Mouse (Mus musculus): ENCODE results near the gene Sbf2. TPM values are rescaled to one million over a fixed set of nuclear protein-coding genes. Genes with fewer than 3 reads are reported as not detected.
A peak's percentile ranks its signal among the peaks of the same experiment; 100 is the strongest.
"Not testable (repeated sequence)": the region's sequence is repeated elsewhere in the genome, so short reads cannot be mapped to it uniquely, and the experiment has no call there.

Sbf2 gene
- total and polyA plus RNA-seq, 2 experiments from 2014 or later, result 21.3 to 64.6 TPM

DNA sequence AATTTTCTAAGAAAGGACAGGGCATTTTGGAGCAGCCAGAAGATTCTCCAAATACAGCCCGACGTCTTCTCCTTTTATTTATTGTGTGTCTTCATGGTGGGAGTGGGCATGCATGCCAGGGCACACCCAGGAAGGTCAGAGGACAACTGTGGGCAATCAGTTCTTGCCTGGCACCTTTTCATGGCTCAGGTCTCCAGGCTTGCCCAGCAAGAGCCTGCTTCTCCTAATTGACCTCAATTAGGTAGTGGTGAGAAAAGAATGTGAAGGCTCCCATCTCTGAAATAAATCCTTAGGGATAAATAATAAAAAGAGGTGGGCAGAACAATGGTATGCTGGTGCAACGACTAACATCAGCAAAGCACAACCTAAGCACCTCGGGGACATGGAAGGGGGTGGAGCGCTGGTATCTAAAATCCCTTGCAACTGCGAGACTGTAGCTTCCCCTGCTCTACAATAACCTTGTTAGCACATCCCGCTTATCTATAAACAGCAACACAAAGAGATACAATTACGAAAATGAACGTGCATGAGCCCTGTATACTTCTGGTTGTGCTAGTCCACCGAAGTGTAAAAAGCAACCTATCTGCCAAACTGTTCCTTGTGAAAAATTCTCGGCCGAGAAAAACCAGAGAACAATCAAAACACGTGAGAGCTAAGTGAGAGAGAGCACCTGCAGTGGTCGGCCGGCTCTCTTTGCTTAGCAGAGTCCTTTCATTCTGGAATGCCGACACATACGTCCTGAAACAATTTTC is 1.2 kb downstream of the Sbf2 start:
- Histone ChIP-seq H3K27ac (ENCODE audit: low read depth) (peak overlapping the region; percentile 100), H3K9ac (replicated peaks; ENCODE audit: low read depth, low read length) (peak overlapping the region; percentile 97), H3K4me3 (ENCODE audit: low read depth, low read length) (peak overlapping the region; percentile 92), H3K4me1 (ENCODE audit: control insufficient read depth, insufficient read depth) (peaks cover 26% of the 10 kb centered on the region), H3K36me3 (replicated peaks; ENCODE audit: control insufficient read depth, insufficient read depth, low read length) (no peaks in the 10 kb centered on the region), H3K4me2 (ENCODE audit: low read depth, low read length) (peak overlapping the region; percentile 85), H3K27me3 (ENCODE audit: control insufficient read depth, insufficient read depth, low read length) (no peaks in the 10 kb centered on the region), H3K9me3 (replicated peaks; ENCODE audit: control insufficient read depth, low read length) (no peaks in the 10 kb centered on the region)
- DNase-seq (ENCODE audit: low spot score) (peak; percentile 54), ATAC-seq (ENCODE audit: insufficient read depth, low read depth) (peak; percentile 8; the same call in 1 of the 2 replicates)
- WGBS, result 4% methylated on average over 17 of the region's 17 CpGs
- TF ChIP-seq EP300 (IDR thresholded peaks at IDR 0.05; ENCODE audit: low read depth) (no peak), CTCF (IDR thresholded peaks at IDR 0.05; ENCODE audit: low read depth) (no peak)

DNA sequence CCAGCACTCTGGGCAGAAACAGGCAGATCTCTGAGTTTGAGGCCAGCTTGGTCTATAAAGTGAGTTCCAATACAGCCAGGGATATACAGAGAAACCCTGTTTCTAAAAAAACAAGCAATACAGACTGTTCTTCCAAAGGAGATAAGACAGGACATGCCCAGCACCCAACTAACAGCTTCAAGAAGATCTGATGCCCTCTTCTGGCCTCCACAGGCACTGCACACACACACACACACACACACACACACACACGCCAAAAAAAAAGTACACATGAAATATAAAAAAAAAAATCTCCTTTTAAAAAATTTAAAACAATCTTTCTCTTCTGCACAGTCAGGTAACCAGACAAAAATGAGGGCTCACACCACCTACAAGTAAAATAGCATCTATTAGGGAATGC is 7.8 kb downstream of the Sbf2 start:
- WGBS, result 100% methylated on average over 1 of the region's 1 CpGs
- no peak overlapping the region for H3K9ac ChIP-seq (replicated peaks; ENCODE audit: low read depth, low read length)
- no peak for ATAC-seq (ENCODE audit: insufficient read depth, low read depth)

DNA sequence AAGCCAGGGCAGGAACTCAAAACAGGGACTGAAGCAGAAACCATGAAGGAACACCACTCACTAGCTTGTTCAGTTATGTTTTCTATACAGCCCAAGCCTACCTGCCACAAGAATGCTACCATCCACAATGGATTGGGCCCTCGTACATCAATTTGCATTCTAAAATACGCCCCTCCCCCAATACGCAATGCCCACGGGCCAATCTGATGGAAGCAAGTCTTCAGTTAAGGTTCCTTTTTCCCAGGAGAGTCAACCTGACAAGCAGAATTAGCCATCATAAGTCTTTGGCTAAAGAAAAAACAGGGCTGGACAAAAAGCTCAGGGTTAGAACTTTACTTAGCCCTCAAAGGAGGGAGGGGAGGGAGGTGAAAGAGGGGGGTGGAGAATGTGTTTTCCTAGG is 9.2 kb downstream of the Sbf2 start:
- no peak for TF ChIP-seq EP300 (IDR thresholded peaks at IDR 0.05; ENCODE audit: low read depth)
- no peak for TF ChIP-seq CTCF (IDR thresholded peaks at IDR 0.05; ENCODE audit: low read depth)
- Histone ChIP-seq H3K27me3 (ENCODE audit: control insufficient read depth, insufficient read depth, low read length) (no peaks in the 10 kb centered on the region), H3K4me1 (ENCODE audit: control insufficient read depth, insufficient read depth) (0 out of 2 replicates have a peak, but pooled peaks cover 4% of the 10 kb centered on the region), H3K36me3 (replicated peaks; ENCODE audit: control insufficient read depth, insufficient read depth, low read length) (no peaks in the 10 kb centered on the region), H3K27ac (ENCODE audit: low read depth) (no peak overlapping the region), H3K4me3 (ENCODE audit: low read depth, low read length) (no peak overlapping the region), H3K9me3 (replicated peaks; ENCODE audit: control insufficient read depth, low read length) (no peaks in the 10 kb centered on the region), H3K4me2 (ENCODE audit: low read depth, low read length) (no peak overlapping the region), H3K9ac (replicated peaks; ENCODE audit: low read depth, low read length) (no peak overlapping the region)
- no peak for DNase-seq (ENCODE audit: low spot score)
- ATAC-seq (ENCODE audit: insufficient read depth, low read depth), result no peak
- WGBS, result 91% methylated on average over 4 of the region's 4 CpGs

More for the DNA sequence above, 7.8 kb downstream of the Sbf2 start:
- H3K36me3 ChIP-seq (replicated peaks; ENCODE audit: control insufficient read depth, insufficient read depth, low read length), result no peaks in the 10 kb centered on the region
- H3K27ac ChIP-seq (ENCODE audit: low read depth), result no peak overlapping the region
- H3K27me3 ChIP-seq (ENCODE audit: control insufficient read depth, insufficient read depth, low read length), result no peaks in the 10 kb centered on the region
- H3K4me1 ChIP-seq (ENCODE audit: control insufficient read depth, insufficient read depth), result 0 out of 2 replicates have a peak, but pooled peaks cover 3% of the 10 kb centered on the region
- no peak for DNase-seq (ENCODE audit: low spot score)
- H3K9me3 ChIP-seq (replicated peaks; ENCODE audit: control insufficient read depth, low read length), result no peaks in the 10 kb centered on the region
- no peak overlapping the region for H3K4me3 ChIP-seq (ENCODE audit: low read depth, low read length)
- no peak overlapping the region for H3K4me2 ChIP-seq (ENCODE audit: low read depth, low read length)
- TF ChIP-seq EP300 (IDR thresholded peaks at IDR 0.05; ENCODE audit: low read depth) (no peak), CTCF (IDR thresholded peaks at IDR 0.05; ENCODE audit: low read depth) (0 out of 2 replicates have a peak, but pooled peaks have one; percentile 8)

DNA sequence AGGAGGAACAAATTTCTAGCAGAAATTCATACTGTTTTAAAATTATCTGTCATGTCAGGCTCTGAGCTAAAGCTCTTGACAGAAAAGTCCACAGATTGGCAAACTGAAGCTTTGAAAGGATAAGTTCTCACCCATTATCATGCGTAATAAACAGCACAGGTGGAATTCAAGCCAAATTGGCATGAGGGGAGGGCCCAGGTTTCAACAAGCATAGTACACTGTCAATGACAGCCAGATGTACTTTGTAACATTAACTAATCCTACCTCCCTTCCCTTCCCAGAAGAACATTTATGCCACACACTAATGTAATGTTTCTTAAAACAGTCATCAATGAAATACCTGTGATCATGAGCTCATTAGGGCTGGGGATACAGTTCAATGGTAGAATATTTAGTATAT is 17.6 kb downstream of the Sbf2 start:
- Histone ChIP-seq H3K9me3 (replicated peaks; ENCODE audit: control insufficient read depth, low read length) (no peaks in the 10 kb centered on the region), H3K4me3 (ENCODE audit: low read depth, low read length) (no peak overlapping the region), H3K4me2 (ENCODE audit: low read depth, low read length) (no peak overlapping the region), H3K9ac (replicated peaks; ENCODE audit: low read depth, low read length) (no peak overlapping the region), H3K27me3 (ENCODE audit: control insufficient read depth, insufficient read depth, low read length) (no peaks in the 10 kb centered on the region), H3K27ac (ENCODE audit: low read depth) (no peak overlapping the region), H3K4me1 (ENCODE audit: control insufficient read depth, insufficient read depth) (0 out of 2 replicates have a peak, but pooled peaks cover 9% of the 10 kb centered on the region), H3K36me3 (replicated peaks; ENCODE audit: control insufficient read depth, insufficient read depth, low read length) (peaks cover 7% of the 10 kb centered on the region; the same call in 1 of the 2 replicates)
- ATAC-seq (ENCODE audit: insufficient read depth, low read depth) (no peak), DNase-seq (ENCODE audit: low spot score) (no peak)
- TF ChIP-seq EP300 (IDR thresholded peaks at IDR 0.05; ENCODE audit: low read depth) (no peak), CTCF (IDR thresholded peaks at IDR 0.05; ENCODE audit: low read depth) (no peak)
- WGBS, result 89% methylated on average over 1 of the region's 1 CpGs

DNA sequence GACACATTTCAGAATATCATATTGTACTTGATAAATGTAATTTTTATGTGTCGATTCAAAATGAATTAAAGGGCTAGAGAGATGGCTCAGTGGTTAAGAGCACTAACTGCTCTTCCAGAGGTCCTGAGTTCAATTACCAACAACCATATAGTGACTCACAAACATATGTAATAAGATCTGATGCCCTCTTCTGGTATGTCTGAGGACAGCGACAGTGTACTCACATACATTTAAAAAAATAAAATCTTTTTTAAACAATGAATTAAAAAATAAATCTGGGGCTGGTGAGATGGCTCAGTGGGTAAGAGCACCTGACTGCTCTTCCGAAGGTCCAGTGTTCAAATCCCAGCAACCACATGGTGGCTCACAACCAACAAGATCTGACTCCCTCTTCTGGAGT is 20.7 kb downstream of the Sbf2 start:
- not testable (repeated sequence) for H3K27me3 ChIP-seq (ENCODE audit: control insufficient read depth, insufficient read depth, low read length); H3K4me3 ChIP-seq (ENCODE audit: low read depth, low read length); H3K9ac ChIP-seq (replicated peaks; ENCODE audit: low read depth, low read length); DNase-seq (ENCODE audit: low spot score); H3K4me1 ChIP-seq (ENCODE audit: control insufficient read depth, insufficient read depth); H3K4me2 ChIP-seq (ENCODE audit: low read depth, low read length); H3K36me3 ChIP-seq (replicated peaks; ENCODE audit: control insufficient read depth, insufficient read depth, low read length); ATAC-seq (ENCODE audit: insufficient read depth, low read depth); H3K9me3 ChIP-seq (replicated peaks; ENCODE audit: control insufficient read depth, low read length); H3K27ac ChIP-seq (ENCODE audit: low read depth)
- WGBS, result 91% methylated on average over 3 of the region's 3 CpGs

DNA sequence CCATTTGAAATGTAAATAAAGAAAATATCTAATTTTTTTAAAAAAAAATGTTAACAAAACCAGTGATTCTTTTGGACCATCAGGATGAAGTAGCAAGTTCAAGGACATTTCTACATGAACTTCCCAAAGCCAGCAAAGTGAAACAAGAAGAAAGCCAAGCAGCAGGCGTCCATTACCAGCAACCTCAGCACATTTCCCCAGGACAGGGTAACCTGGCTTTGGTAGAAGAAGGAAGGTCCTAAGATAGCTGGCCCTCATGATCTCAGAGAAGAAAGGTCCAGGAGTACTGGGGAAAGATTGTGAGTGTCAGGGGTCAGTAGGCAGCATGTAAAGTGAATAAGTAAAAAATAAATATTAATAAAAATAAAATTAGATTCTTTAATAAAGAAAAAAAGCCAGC is 27.0 kb downstream of the Sbf2 start:
- DNase-seq (ENCODE audit: low spot score), result no peak
- no peak overlapping the region for H3K9ac ChIP-seq (replicated peaks; ENCODE audit: low read depth, low read length)
- 84% methylated on average over 1 of the region's 1 CpGs for WGBS
- peaks cover 7% of the 10 kb centered on the region; the same call in 1 of the 2 replicates for H3K4me1 ChIP-seq (ENCODE audit: control insufficient read depth, insufficient read depth)
- H3K4me2 ChIP-seq (ENCODE audit: low read depth, low read length), result no peak overlapping the region
- no peaks in the 10 kb centered on the region for H3K9me3 ChIP-seq (replicated peaks; ENCODE audit: control insufficient read depth, low read length)
- TF ChIP-seq CTCF (IDR thresholded peaks at IDR 0.05; ENCODE audit: low read depth) (no peak), EP300 (IDR thresholded peaks at IDR 0.05; ENCODE audit: low read depth) (no peak)
- no peak for ATAC-seq (ENCODE audit: insufficient read depth, low read depth)
- no peak overlapping the region for H3K27ac ChIP-seq (ENCODE audit: low read depth)
- no peak overlapping the region for H3K4me3 ChIP-seq (ENCODE audit: low read depth, low read length)
- H3K36me3 ChIP-seq (replicated peaks; ENCODE audit: control insufficient read depth, insufficient read depth, low read length), result no peaks in the 10 kb centered on the region; the same call in 1 of the 2 replicates
- no peaks in the 10 kb centered on the region for H3K27me3 ChIP-seq (ENCODE audit: control insufficient read depth, insufficient read depth, low read length)

Data from heart, postnatal 0 days (tissue).